Mouse (Mus musculus) neural tube, embryonic 14.5 days (tissue): ENCODE results near the gene Pten. TPM values are rescaled to one million over a fixed set of nuclear protein-coding genes. Genes with fewer than 3 reads are reported as not detected.

Source experiments
- ATAC-seq: fragments of 200-750 bp; cut with Nextera tagmentation; 2 replicates; pipeline ENCODE4 v1.8.0; 2017; ENCODE audit warnings: low read depth, mild to moderate bottlenecking, moderate TSS enrichment, moderate library complexity
- H3K27ac ChIP-seq: fragments of 300-500 bp; sonication (generic); 2 replicates; pipeline ENCODE4 v1.5.1; 2014; ENCODE audit warnings: low read depth, mild to moderate bottlenecking, control low read depth, low read length, moderate library complexity, mixed read lengths
- H3K27me3 ChIP-seq: fragments of 300-500 bp; sonication (generic); 2 replicates; pipeline ENCODE4 v1.6.1; 2014; ENCODE audit warnings: low read length; ENCODE audit not compliant: control insufficient read depth, insufficient read depth
- H3K36me3 ChIP-seq: fragments of 300-500 bp; sonication (generic); 2 replicates; pipeline ENCODE4 v1.6.1; 2014; ENCODE audit warnings: low read length, mixed read lengths; ENCODE audit not compliant: control insufficient read depth, insufficient read depth
- H3K4me1 ChIP-seq: fragments of 300-500 bp; sonication (generic); 2 replicates; pipeline ENCODE4 v1.6.1; 2014; ENCODE audit warnings: low read length; ENCODE audit not compliant: control insufficient read depth, insufficient read depth
- H3K4me2 ChIP-seq: fragments of 300-500 bp; sonication (generic); 2 replicates; pipeline ENCODE4 v1.6.1; 2014; ENCODE audit warnings: mild to moderate bottlenecking, low read depth, low read length, control low read depth
- H3K4me3 ChIP-seq: fragments of 300-500 bp; sonication (generic); 2 replicates; pipeline ENCODE4 v1.5.1; 2014; ENCODE audit warnings: low read depth, low read length, control low read depth, mixed read lengths
- H3K9ac ChIP-seq: fragments of 300-500 bp; sonication (generic); replicated peaks from 2 replicates; pipeline ENCODE4 v1.6.1; 2014; ENCODE audit warnings: low read depth, mild to moderate bottlenecking, control low read depth, low read length, mixed read lengths
- H3K9me3 ChIP-seq: fragments of 300-500 bp; sonication (generic); 2 replicates; pipeline ENCODE4 v1.6.1; 2016; ENCODE audit warnings: low read length; ENCODE audit not compliant: control insufficient read depth
- WGBS: fragments of 180-500 bp; shearing (Covaris S2); extraction: QIAGEN DNeasy Blood & Tissue Kit; methylation state at CpG from one replicate; pipeline ENCODE4 v1.1.7; 2014; 5-methylcytosine and 5-hydroxymethylcytosine counted together
- polyA plus RNA-seq: library from polyadenylated mRNA; unstranded; fragments of >200 nt; fragmentation: Nextera tagmentation; extraction: Ambion mirVana; gene quantifications from 2 replicates; pipeline ENCODE4 v1.2.1, GENCODE M21; 2014

The Pten gene
- 19.9 and 28.3 TPM in 2 replicates for polyA plus RNA-seq

DNA sequence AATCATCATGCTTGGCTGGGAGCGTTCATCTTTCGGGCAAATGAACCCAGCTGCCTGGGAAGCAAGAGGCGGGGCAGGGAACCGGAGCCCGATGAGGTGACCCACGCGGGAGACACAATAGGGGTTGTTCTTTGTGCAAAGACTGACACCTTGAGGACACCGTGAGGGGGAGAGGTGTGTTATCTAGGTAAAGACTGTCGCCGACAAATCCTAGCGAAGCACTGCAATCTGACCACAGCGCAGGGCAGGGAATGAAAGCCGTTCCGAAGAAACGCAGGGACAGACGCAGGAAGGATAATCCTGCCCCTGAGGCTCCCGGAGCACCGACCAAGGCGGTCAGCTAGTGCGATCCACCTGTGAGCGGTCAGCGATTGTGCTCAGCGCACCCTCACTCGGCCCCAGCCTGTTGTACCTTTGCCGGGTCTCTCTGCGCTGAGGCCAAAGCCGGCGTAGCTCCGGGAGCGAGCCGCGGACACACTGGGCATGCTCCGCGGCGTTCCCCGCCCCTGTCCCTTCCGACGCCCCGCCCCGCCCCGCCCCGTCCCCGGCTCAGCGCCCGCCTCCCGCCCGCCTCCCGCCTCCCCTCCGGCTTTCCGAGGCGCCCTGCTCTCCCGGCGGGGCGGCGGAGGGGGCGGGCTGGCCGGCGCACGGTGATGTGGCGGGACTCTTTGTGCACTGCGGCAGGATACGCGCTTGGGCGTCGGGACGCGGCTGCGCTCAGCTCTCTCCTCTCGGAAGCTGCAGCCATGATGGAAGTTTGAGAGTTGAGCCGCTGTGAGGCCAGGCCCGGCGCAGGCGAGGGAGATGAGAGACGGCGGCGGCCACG lies at the start of gene Pten:
Gene Pten, plus strand, starts transcription at position 598 of the 826 bp plus-strand sequence.
- H3K36me3 ChIP-seq: no peaks in the 10 kb centered on the region
- peak within 1 kb of the TSS; percentile 98 for H3K27ac ChIP-seq
- peaks cover 20% of the 10 kb centered on the region for H3K4me1 ChIP-seq
- peak; percentile 91 for ATAC-seq
- peak within 1 kb of the TSS; percentile 89 for H3K4me2 ChIP-seq
- peak within 1 kb of the TSS; percentile 78 for H3K9ac ChIP-seq
- no peaks in the 10 kb centered on the region for H3K27me3 ChIP-seq
- H3K4me3 ChIP-seq: peak within 1 kb of the TSS; percentile 93
- no peaks in the 10 kb centered on the region for H3K9me3 ChIP-seq
- WGBS: under 1% methylated on average over 56 of the region's 77 CpGs

DNA sequence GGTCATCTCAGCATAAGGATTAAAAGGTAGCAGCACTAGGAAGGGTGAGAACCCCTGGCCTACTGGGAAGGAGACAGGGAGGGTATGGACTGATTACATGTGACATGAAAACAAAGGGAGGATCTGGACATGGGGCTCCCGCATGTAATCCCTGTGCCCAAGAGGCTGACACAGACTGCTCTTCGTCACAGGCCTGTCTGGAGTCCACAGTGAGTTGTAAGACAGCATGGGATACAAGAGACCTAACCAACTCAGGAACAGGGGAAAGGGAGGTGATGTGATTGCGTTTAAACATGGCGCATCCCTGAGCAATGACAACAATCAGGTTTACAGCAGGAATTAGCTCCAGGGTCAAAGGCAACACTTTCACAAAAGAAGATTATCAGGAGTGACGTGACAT lies 48.3 kb upstream of the Pten start:
- Histone ChIP-seq H3K36me3 (peaks cover 6% of the 10 kb centered on the region; the same call in 1 of the 2 replicates), H3K4me1 (peaks cover 15% of the 10 kb centered on the region), H3K27me3 (no peaks in the 10 kb centered on the region), H3K4me2 (no peak overlapping the region), H3K9me3 (no peaks in the 10 kb centered on the region), H3K9ac (no peak overlapping the region), H3K4me3 (no peak overlapping the region), H3K27ac (no peak overlapping the region)
- ATAC-seq: no peak
- WGBS: 96% methylated on average over 5 of the region's 5 CpGs

DNA sequence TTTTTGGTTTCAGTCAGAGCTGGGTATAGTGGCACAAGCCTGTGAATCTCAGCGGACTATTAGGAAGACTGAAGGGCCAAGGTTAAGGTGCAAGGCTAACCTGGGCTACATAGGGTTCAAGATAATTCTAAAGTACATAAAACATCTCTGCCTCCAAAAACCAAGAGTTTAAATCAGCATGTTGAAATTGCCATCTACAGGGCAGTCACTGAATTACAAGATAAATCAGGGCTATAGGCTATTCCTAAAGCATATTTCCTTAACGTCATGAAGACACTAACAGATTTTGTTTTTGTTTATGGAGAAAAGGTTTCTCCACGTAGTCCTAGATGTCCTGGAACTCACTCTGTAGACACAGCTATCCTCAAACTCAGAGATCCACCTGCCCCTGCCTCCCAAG lies 47.0 kb upstream of the Pten start:
- no peak overlapping the region for H3K4me3 ChIP-seq
- H3K9me3 ChIP-seq: no peaks in the 10 kb centered on the region
- H3K27me3 ChIP-seq: no peaks in the 10 kb centered on the region
- no peak overlapping the region for H3K9ac ChIP-seq
- no peak overlapping the region for H3K4me2 ChIP-seq
- ATAC-seq: no peak
- WGBS: 71% methylated on average over 3 of the region's 3 CpGs
- no peak overlapping the region for H3K27ac ChIP-seq
- peaks cover 15% of the 10 kb centered on the region for H3K4me1 ChIP-seq
- H3K36me3 ChIP-seq: no peaks in the 10 kb centered on the region

DNA sequence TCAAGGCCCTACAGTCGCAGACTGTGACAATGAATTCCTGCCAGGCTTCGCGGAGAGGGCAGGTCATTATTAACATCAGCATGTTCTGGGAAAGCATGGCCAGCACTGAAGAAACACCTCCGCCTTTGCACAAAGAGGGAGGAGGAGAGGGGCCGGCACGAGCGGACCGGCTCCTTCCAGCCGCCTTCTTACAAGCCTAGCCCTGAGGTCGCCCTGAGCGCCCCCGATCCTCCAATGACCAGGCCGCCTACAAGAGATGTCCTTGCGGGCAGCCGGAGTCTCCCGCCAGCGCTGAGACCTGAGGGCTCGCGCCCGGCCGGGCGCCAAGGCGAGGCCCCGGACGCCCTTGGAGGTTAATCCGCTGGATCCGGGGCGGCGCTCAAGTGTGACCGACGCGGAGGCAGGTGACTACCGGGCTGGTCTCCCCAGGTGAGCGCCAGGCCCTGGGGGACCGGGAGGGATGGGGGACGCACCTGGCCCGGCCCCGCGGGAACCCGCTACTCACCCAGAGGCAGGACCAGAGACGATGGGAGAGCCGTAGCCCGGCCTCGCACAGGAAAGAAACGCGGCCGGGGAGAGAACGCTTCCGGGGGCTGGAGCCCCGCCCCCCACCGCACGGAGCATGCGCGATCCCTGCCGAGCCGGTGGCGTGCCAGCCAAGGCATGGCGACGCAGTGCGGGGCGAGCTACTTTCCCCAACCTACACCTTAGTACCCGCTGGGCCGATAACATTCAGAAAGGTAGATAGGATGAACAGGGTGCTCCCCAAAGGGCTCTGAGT lies 45.3 kb upstream of the Pten start:
- Histone ChIP-seq H3K36me3 (no peaks in the 10 kb centered on the region), H3K9me3 (no peaks in the 10 kb centered on the region), H3K27me3 (no peaks in the 10 kb centered on the region), H3K4me2 (peak overlapping the region; percentile 82), H3K4me3 (peak overlapping the region; percentile 97), H3K4me1 (peaks cover 15% of the 10 kb centered on the region), H3K9ac (peak overlapping the region; percentile 94), H3K27ac (peak overlapping the region; percentile 93)
- WGBS: under 1% methylated on average over 60 of the region's 63 CpGs
- ATAC-seq: peak; percentile 97

DNA sequence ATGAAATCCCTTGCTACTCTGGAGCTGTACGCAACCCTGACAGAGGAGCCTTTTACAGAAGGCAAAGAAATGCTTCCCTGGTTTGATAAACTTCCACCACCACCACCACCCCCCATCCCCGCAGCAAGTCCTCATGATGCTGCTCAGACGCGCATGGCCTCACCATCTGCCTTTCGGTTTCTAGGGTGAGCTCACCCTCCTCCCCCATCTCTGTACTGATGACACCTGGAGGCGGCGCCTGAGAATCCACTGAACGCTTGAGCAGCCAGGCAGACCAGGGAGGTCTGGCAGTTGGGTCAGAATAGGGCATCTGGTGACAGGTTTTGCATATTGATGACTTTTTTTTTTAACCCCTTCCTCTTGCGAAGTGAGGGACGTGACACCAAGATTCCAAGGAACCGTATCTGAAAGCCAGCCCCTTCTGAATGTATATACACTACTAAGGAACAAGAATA lies 44.7 kb upstream of the Pten start:
- Histone ChIP-seq H3K9me3 (no peaks in the 10 kb centered on the region), H3K4me1 (peaks cover 15% of the 10 kb centered on the region), H3K27me3 (no peaks in the 10 kb centered on the region), H3K36me3 (no peaks in the 10 kb centered on the region), H3K9ac (peak overlapping the region; percentile 94), H3K27ac (peak overlapping the region; percentile 93), H3K4me3 (peak overlapping the region; percentile 97), H3K4me2 (peak overlapping the region; percentile 82)
- peak; percentile 92 for ATAC-seq
- WGBS: under 1% methylated on average over 11 of the region's 11 CpGs

DNA sequence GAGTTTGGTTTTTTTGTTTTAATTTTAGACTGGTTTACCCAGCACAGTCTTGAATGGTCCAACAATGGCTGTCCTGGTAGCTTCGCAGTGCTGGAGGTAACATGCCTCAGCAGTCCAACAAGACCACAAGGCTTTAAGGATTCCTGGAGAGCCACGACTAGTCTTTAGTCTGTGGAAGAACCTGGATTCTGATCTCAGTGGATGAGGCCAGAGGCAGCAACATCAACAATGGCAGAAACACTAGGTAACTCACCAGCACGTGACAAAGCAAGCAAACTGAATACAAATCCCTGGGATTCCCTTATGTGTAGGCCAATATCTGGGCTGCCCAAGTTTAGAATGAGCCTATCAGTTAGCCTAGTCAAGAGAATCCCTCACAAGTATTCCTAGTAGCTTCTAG lies 43.8 kb upstream of the Pten start:
- Histone ChIP-seq H3K4me3 (no peak overlapping the region), H3K36me3 (no peaks in the 10 kb centered on the region), H3K27me3 (no peaks in the 10 kb centered on the region), H3K9ac (no peak overlapping the region), H3K9me3 (no peaks in the 10 kb centered on the region), H3K4me1 (peaks cover 15% of the 10 kb centered on the region), H3K27ac (no peak overlapping the region), H3K4me2 (no peak overlapping the region)
- no peak for ATAC-seq
- WGBS: 89% methylated on average over 3 of the region's 3 CpGs

DNA sequence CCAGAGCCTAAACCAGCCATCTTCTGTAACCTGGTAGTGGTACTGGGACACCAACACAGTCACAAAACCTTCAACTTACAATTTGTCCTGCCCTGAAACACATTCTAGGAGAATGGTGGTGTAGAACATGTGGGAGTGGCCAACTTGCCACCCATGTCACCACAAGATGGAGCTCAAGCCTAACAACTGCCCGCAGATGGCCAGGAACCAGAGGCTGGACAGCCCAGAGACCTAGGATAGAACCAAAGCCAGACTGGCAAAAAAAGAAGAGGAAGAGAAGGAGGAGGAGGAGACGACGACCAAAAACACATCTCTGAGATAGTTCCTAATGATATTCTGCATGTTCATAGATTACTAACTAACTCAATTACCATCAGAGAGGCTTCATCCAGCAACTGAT lies 42.1 kb upstream of the Pten start:
- Histone ChIP-seq H3K27me3 (no peaks in the 10 kb centered on the region), H3K4me2 (no peak overlapping the region), H3K4me3 (no peak overlapping the region), H3K27ac (no peak overlapping the region), H3K4me1 (peaks cover 15% of the 10 kb centered on the region), H3K9me3 (no peaks in the 10 kb centered on the region), H3K36me3 (no peaks in the 10 kb centered on the region), H3K9ac (no peak overlapping the region)
- 11% methylated on average over 3 of the region's 3 CpGs for WGBS
- peak; percentile 26; the same call in 1 of the 2 replicates for ATAC-seq

DNA sequence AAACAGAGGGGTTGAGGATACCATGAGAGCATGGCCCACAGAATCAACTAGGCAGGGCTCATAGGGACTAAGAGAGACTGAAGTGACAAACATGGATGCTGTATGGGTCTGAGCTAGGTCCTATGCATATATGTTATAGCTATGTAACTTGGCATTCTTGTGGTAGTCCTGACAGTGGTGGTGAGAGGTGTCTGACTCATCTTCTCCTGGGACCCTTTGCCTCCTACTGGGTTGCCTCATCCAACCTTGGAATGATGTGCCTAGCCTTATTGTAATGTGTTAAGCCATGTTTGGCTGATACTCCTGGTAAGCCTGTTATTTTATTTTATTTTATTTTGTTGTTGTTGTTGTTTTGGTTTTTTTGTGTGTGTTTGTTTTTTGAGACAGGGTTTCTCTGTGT lies 41.6 kb upstream of the Pten start:
- Histone ChIP-seq H3K36me3 (no peaks in the 10 kb centered on the region), H3K9ac (no peak overlapping the region), H3K27me3 (no peaks in the 10 kb centered on the region), H3K27ac (no peak overlapping the region), H3K4me1 (peaks cover 12% of the 10 kb centered on the region), H3K4me3 (no peak overlapping the region), H3K9me3 (no peaks in the 10 kb centered on the region), H3K4me2 (no peak overlapping the region)
- ATAC-seq: no peak

DNA sequence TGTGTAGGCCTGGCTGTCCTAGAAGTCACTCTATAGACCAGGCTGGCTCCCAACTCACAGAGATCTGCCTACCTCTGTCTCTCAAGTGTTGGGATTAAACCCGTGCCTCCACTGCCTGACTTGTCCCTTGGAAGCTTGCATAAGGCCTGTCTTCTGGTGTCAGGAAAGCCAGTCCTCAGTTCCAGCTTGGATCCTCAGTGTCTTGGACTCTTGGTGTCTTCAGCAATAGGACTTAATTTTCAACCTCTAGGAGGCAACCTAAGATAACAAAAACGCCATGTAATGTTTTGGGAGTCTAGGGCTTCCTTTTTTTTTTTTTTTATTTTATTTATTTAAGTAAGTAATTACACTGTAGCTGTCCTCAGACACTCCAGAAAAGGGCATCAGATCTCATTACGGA lies 39.7 kb upstream of the Pten start:
- H3K9me3 ChIP-seq: no peaks in the 10 kb centered on the region
- H3K4me1 ChIP-seq: peaks cover 5% of the 10 kb centered on the region; the same call in 1 of the 2 replicates
- H3K4me2 ChIP-seq: no peak overlapping the region
- no peak overlapping the region for H3K4me3 ChIP-seq
- no peak overlapping the region for H3K27ac ChIP-seq
- no peak for ATAC-seq
- 67% methylated on average over 3 of the region's 3 CpGs for WGBS
- no peaks in the 10 kb centered on the region for H3K36me3 ChIP-seq
- H3K9ac ChIP-seq: no peak overlapping the region
- no peaks in the 10 kb centered on the region for H3K27me3 ChIP-seq
